Mouse (Mus musculus) cerebellum, postnatal 25 days (tissue): ENCODE measurements around the gene Lmcd1.

Experiments used
- DNase-seq, 2 experiments: peaks; one replicate each; pipeline ENCODE4 v3.0.0; 2021; ENCODE audit warnings: mixed read lengths in 2 of 2

Lmcd1 gene

DNA sequence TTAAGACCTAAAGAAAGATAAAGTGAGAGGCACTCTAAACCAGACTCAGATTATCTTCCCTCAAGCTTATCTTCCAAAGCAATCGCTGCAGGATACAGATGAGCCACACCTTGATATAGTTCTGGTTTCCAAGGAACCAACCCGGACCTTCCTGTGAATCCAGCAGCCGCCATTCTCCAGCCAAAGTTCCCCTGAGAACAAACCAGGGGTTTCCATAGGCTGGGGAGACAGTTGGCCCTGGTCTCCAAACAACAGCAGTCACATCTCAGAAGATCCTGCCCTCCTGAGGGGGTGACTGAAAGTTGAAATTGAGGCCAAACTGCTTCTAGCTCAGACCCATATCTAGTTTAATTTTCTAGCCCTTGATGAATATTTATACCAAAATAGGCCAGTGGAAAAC is 14.7 kb downstream of the Lmcd1 start:
- DNase-seq = no peak

DNA sequence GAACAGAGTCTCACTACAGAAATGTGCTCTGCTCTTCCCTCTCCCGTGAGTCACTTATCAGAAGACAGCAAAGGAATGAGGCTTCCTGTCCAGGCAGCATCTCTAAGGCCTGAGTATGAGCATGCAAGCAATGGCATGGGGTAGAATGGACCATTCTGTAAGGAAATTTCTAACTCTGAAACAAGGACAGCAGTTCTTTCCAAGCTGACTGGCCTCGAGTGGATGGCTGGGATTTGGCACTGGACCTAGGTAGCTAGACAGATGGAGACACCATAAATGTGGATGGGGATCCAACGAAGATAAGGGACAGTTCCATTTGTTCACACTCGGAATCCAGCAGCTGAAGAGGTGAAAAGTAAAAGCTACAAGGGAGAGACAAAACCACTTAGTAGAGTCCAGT is 17.6 kb downstream of the Lmcd1 start:
- DNase-seq = no peak

DNA sequence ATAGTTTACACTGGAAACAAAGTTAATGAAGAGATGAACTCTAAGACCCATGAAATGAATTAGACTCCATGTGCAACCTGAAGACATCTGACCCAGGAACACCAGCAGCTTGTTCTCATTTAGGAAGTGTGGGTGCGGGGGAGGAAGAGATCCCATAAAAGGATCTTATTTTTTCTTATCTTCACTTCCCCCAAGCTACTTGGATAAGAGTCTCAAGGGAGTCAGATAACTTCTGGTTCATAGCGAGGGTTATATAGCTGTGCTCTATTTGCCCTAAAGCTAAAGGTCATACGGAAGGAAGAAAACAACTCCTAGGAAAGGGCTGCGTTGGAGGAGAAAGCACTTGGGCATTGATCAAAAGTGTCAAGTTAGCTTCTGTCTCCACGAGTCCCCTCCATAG is 19.8 kb downstream of the Lmcd1 start:
- no peak for DNase-seq

DNA sequence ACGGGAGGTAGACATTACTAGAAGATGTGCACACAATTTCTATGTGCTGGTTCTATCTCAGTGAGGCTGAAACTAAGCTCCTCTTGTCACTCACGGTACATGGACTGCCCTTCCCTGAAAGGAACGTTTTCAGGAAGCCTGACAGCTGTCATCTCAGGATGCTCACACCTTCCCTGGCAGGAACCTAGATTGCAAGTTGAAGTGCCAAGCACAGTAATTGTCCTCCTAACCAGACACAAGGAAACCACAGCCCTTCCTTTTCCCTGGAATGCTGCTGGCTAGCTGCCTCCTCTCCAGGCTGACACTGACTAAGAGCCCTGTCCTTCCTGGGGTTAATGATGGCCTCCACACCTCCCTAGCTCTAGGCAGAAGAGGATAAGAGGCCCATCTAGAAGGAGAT is 21.7 kb downstream of the Lmcd1 start:
- no peak for DNase-seq

DNA sequence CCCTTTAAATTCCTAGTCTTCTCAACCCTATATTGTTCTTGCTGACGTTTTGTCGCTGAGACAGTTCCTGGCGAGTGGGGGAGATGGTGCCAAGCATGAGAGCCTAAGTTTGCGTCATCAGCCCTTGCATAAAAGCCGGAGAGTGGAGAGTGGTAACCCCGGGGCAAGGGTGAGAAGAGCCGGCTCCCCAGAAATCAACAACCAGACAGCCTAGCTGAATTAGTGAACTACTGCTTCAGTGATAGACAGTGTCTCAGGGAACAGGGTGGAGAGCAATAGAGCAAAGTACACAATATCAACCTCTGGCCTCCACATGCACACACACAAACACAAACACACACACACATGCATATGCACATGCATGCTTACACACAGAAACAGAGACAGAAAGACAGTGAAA is 26.6 kb downstream of the Lmcd1 start:
- DNase-seq = no peak

DNA sequence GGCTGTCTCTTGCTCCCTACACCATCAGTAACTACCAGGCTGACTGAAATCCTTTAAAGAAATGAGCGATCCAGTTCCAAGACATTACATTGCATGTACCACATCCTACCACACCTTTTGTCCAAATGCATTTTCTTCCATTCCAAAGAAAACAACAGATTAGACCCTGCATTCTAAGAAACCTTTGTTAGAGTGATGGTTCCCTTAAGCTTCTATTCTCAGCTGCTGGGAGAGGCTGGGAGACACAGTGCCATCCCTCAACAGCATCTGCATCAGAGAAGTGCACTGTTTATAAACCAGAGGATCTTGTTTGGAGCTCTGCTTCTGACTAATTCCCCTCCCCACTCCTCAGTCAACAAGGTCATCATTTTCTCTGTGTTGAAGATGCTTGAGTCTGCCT is 27.1 kb downstream of the Lmcd1 start:
- no peak for DNase-seq

DNA sequence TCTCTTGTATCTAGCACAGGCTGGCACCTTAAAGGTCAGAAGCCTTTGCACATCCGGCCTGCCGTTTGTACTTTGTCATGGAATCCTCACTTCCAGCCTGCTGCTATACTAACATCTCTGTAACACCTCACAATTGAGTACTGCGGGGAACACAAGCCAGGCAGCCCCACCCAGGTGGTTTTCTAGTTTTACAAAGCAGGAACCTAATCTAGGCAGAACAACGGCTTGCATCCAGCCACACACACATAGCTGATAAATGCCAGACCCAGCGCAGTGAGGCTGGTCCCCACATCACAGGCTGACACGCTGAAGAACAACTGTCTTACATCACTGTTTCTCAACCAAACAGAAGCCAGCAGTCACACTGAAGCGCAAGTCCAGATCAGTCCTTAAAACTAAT is 28.7 kb downstream of the Lmcd1 start:
- no peak for DNase-seq

DNA sequence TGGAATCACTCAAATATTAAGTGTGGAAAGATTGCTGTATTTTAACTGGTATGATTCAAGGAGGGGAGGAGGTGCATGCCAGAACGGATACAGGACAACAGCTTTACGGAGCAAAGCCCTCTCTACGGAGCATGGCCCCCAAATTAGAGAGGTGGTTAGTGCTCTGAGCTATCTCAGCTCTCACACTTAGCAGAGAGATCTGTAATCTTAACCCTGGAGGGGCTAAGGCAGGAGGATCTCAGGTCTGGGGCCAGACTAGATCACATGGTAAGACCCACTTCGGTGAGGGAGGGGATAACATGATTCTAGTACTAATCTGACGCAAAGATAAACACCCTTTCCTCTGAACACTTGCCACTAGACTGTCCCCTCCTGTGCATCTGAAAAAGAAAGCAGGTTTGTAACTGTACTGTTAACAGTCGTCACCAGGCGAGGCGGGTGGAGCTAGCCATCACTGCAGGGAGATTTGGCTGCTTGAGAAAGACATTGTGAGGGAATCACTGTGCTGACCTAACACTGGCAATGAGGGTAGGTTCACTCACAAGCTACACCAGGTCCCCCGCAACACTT is 29.3 kb downstream of the Lmcd1 start:
- no peak for DNase-seq

DNA sequence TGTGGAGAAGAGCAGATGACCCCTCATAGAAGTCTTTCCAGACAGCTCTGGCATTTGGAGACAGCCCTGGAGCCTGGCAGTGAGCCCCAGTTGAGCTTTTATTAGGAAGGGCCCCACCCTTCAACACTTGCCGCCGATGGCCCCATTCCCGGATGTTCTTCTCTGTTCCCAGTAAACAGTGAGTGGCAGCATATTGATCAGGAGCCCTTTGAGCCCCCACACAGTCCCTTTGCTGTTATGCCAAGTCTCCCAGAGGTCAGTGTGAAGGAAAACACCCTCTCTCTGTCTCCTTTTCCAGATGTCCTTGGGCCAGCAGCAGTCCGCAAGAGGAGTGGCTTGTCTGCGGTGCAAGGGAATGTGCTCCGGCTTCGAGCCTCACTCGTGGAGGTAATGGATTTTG is 31.2 kb downstream of the Lmcd1 start:
- DNase-seq = peak in 1 of 2 experiments; percentile 4

DNA sequence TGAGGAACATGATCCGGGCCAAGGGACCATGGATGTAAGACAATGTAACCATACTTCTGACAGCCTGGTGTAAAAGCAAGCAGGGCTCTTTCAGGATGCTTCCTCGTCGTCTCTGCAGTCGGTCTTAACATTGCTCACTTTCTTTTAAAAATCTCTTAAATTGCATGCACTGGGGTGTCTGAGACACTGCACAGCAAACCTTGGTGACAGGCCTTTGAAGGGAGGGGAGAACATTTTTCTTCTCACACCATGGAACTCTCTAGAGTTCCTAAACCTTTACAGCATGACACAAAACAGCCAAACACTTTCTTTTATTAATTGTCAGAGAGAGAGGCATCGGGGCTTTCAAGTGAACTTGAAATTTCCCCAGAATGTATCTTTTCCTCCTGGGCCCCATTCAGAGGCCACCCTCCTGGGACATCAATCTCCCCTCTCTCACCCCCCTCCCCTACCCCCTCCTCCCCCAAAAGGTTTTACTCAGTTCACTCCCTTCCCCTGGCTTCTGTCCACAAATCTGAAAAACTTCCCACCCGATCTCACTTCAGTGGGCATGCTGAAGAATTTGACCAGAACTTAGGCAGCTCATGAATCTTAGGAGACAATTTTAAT is 35.9 kb downstream of the Lmcd1 start:
- no peak for DNase-seq

DNA sequence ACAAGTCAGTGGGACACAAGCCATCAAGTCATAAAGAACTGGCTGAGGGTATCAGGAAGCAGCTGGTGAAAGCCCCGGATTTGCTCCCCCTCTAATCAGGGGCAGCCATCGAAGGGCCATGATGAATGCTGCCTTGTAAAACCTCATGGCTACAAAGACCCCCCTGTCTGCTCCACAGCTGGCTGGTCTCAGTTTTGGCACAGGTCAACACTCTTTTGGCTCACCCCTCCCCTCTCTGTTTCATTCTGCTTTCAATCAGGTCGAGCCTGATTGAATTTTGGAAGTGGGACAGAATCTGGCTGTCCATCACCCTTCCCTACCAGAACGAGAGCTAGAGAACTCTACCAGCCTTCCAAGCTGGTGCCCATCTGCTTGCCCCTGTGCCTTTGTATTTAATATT is 37.8 kb downstream of the Lmcd1 start:
- DNase-seq = no peak

DNA sequence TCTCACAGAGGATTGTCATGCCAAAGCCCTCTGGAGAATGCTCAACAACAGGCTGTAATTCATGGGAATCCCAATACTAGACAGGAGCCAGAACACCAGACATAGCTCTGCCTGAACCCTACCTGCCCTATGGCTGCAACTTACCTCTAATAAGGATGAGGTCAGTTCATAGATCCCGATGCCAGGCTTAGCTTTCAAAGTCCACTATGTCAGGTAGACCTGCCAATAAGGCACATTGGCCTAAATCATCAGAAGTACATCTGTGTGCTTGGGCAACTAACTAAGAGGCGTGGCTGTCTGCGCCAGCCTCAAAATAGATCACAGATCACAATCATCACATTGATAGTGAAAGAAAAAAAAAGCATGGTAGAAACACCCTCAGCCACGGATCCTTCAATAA is 45.9 kb downstream of the Lmcd1 start:
- DNase-seq = no peak

DNA sequence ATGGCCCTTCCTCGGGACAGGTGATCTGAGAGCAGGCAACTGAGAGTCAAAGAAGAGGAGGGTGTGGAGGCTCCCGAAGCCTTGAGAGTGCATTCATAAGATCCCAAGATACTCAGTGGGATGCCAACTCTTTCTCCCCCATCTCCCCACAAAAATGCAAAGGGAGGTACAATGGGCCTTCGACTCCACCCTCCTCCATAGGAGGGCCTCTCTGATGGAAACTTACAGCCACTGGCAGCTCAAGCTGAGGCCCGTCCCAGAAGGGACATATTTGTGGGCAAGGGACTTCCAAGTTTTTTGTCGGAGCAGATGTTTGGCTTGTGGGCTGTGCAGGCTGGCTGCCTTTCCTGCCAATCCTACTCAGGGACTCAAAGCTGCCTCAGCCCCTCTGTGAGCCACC is 47.1 kb downstream of the Lmcd1 start:
- no peak for DNase-seq

DNA sequence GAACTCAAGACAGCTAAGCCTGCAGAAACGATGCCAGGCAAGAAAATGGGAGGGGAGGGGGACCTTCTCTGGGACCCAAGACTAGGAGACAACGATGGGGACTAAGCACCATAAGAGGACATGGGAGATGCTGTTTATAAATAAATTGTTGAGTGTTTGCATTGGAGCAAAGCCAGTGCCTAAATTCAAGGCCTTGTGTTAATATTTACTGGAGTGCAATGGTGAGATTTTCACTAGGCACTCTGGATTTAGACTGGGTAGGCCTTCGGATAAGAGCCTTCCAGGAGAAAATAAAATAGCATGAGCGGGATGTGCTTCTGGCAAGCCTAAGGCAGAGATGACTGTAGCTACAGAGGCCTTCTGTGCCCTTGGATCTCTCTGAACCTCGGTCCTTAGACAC is 49.4 kb downstream of the Lmcd1 start:
- DNase-seq = no peak

DNA sequence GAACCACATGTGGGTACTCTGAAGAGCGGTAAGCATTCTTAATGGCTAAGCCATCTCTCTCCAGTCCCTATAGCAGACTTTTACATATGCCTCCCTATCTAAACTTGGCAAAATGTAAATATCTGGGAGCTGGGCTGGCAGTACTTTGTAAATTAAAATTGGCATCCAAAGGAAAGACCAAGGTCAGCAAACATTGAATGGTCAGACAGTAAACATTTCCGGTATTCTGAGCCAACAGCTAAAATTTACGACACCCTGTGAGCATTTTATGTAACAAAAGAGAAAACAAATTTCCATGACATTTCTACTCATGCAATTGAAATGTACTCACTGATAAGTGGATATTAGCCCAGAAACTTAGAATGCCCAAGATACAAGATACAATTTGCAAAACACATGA is 51.7 kb downstream of the Lmcd1 start:
- DNase-seq = no peak

DNA sequence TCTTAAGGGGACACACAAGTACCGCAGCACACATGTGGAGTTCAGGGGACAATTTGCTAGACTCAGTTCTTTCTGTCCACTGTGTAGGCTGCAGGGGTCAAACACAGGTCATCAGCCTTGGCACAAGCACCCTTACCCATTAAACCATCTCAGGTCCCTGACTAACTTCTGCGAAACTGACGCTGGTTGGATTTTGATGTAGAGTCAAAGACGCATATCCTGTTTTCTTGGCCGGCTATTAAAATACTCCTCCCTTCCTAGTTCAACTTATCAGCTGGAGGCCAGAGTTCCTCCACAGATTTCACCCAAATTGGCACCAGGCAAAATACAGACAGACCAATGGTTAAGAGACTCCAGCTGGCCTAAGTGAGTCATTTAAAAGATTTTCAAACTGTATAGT is 54.2 kb downstream of the Lmcd1 start:
- DNase-seq = no peak

DNA sequence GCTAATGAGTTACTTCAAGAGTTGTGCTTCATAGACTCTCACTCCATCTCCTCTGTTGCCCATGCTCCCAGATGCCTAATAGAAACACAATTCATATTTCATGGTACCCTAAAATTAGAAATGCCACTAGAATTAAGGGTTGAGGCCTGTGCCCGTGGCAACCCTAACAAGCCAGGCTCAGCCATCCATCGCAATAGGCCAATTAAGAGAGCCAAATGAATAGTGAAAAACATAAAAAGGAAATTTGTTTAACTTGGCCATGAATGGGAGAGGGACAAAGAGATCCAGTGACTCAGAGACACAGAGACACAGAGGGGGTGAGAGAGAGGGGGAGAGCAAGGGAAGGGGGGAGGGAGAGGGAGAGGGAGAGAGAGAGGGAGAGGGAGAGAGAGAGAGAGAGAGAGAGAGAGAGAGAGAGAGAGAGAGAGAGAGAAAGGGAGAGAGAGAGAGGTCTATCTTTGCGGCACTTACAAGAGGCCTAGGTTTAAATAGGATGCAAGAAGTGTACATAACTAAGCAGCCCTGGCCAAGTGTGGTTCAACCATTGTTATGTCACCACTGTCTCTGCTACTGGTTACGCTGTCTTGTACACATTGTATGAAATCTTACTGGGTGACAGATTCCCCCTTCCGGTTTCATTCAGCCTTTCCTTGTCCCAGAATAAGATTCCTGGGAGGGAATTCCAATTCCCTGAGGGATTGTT is 57.1 kb downstream of the Lmcd1 start:
- no peak for DNase-seq

DNA sequence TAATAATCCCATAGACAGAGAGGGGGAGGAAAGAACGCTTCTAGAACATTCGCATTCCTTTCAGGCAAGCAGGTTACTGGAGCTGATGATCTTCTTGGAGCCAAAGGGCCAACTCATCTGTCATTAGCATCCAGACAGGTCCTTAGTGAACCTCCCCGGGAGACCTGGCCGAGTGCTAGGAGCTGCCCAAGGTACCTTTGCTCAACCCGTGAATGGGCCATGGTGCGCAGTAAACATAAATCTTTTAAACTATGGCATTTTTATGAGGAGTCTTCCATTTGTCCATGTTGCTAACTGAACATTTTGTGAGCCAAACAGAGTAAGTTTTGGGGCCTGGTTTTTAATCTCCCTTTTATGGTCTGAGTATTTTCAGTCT is 57.7 kb downstream of the Lmcd1 start:
- DNase-seq = no peak

DNA sequence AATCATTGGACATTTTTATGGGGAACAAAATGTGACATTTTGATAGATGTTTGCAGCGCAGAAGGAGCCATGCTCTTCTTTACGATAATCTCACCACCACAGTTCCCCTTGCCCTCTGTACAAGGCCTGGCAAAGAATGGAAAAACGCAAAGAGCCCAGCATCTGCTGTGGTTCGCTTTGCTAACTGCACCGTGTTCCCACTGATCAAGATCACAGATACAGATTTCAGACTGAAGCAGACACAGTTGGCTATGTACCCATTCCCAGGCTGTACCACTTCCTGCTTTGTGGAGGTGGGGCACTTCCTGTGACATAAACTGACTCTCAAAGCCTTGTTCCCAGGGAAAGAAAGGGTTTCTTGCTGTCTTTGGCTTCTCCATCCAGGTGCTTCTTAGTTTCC is 60.4 kb downstream of the Lmcd1 start:
- DNase-seq = no peak

DNA sequence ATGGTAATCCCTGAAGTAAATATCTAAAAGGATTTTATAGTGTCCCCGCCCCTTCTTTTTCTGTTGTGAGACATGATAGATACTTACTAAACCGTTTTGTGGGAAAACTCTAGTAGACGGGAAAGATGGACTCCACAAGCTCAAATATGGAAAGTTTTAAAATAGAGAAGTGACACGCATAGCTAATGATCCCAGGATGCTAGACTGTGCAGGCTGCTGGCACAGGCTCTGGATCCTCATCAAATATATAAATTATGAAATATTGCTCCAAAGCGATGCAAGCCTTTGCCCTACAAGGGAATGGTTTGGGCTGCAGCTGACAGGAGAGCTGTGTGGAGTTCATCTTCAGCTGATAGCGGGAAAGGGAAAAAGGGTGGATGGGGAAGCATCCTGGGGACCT is 64.1 kb downstream of the Lmcd1 start:
- no peak for DNase-seq

DNA sequence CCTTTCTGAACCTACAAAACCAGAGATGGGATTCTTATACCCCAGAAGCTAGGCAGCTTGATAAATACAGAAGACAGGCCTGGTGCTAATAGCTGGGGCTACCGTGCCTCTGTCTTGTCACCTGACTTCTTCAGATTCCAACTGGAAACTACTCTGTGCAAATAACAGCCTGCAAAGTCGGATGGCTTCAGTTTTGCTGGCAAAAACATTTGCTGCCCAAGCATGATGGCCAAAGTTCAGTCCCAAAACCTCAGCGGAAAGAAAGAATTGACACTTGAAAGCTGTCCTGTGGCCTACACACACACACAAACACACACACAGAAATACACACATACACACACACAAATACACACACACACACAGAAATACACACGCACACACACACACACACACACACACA is 65.5 kb downstream of the Lmcd1 start:
- no peak for DNase-seq

DNA sequence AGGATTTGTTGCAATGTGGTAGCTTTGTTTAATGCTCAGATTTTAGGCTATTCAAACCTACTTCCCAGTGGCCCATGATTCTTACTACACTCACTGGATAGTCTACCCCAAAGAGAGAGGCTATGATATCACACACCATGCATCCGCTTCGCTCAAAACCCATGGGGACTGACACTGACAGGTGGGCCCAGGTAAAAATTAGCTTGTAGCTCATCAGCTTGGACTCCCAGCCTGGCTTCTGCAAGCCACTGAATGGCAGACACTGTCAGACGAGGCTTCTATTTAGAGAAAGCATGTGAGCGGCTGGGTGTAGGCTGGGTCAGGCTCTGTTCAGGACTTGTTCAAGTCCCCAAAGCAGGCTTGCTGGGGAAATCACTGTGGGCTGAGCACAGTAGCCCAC is 76.9 kb downstream of the Lmcd1 start:
- DNase-seq = no peak

DNA sequence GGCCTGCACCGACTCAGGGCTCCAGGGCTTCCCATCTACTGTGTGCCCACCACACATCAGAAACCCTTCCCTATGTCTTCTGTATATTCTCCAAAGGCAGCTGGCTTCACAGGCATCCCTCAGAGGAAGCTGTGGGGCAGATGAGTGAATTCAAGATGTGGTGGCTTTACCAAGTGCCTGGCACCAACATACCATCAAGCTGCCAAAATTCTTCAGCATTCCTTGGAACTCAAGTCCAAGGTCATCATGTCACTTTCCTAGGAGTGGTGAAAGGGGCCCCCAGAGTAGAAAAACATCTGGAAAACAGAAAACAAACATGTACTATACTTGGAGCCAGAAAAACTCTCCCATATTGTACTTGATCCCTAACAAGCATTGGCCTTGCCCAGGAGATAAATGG is 85.8 kb downstream of the Lmcd1 start:
- no peak for DNase-seq

DNA sequence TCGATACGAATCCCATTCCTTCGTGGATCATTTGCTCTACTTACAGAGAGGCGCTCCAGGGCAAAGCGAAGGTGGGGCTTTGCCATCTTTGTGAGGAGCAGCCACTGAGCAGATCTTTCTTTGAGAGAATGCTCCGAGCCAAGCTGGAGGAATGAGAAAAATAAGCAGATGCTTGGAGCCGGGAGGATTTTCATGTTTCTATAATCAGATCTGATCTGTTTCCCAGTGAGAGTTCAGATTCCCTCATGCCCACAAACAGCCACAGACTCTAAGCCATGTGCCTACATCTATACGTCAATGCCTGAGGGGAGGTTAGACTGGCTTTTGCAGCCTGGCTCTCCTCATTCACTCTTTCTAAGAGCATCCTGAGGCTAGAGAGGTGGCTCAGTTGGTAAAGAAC is 87.1 kb downstream of the Lmcd1 start:
- no peak for DNase-seq
